Mouse (Mus musculus) hindbrain, embryonic 14.5 days (tissue): Measurements from ENCODE around the gene Aym1. TPM values are rescaled to one million over a fixed set of nuclear protein-coding genes. Genes with fewer than 3 reads are reported as not detected.
"Not testable (repeated sequence)": the region's sequence is repeated elsewhere in the genome, so short reads cannot be mapped to it uniquely, and the experiment has no call there.

Experiments
- ATAC-seq: fragments of 200-750 bp; cut with Nextera tagmentation; 2 replicates; pipeline ENCODE4 v1.8.0; 2017; ENCODE audit warnings: moderate number of reproducible peaks, mild to moderate bottlenecking, moderate TSS enrichment, moderate library complexity; ENCODE audit not compliant: low FRiP score
- DNase-seq: peaks from one replicate; pipeline ENCODE4 v3.0.0-alpha.2; 2015; ENCODE audit warnings: low spot score
- H3K27ac ChIP-seq: fragments of 300-500 bp; sonication (generic); 2 replicates; pipeline ENCODE4 v1.5.1; 2014; ENCODE audit warnings: mild to moderate bottlenecking, moderate library complexity
- H3K27me3 ChIP-seq: fragments of 300-500 bp; sonication (generic); 2 replicates; pipeline ENCODE4 v1.6.1; 2014; ENCODE audit warnings: mild to moderate bottlenecking, low read length, mixed read lengths; ENCODE audit not compliant: control insufficient read depth, insufficient read depth
- H3K36me3 ChIP-seq: fragments of 300-500 bp; sonication (generic); replicated peaks from 2 replicates; pipeline ENCODE4 v1.6.1; 2014; ENCODE audit not compliant: control insufficient read depth, insufficient read depth
- H3K4me1 ChIP-seq: fragments of 300-500 bp; sonication (generic); replicated peaks from 2 replicates; pipeline ENCODE4 v1.6.1; 2014; ENCODE audit warnings: antibody characterized with exemption, low read length, mixed read lengths; ENCODE audit not compliant: control insufficient read depth, insufficient read depth
- H3K4me2 ChIP-seq: fragments of 300-500 bp; sonication (generic); replicated peaks from 2 replicates; pipeline ENCODE4 v1.6.1; 2014; ENCODE audit warnings: mild to moderate bottlenecking, moderate library complexity
- H3K4me3 ChIP-seq: fragments of 300-500 bp; sonication (generic); replicated peaks from 2 replicates; pipeline ENCODE4 v1.5.1; 2014; ENCODE audit warnings: mild to moderate bottlenecking, low read length
- H3K9ac ChIP-seq: fragments of 300-500 bp; sonication (generic); 2 replicates; pipeline ENCODE4 v1.6.1; 2014
- H3K9me3 ChIP-seq: fragments of 300-500 bp; sonication (generic); 2 replicates; pipeline ENCODE4 v1.6.1; 2016; ENCODE audit warnings: low read length; ENCODE audit not compliant: control insufficient read depth
- whole genome bisulfite sequencing: fragments of 180-500 bp; shearing (Covaris S2); extraction: QIAGEN DNeasy Blood & Tissue Kit; methylation state at CpG from one replicate; pipeline ENCODE4 v1.1.7; 2014; 5-methylcytosine and 5-hydroxymethylcytosine counted together
- polyA plus RNA-seq: library from polyadenylated mRNA; unstranded; fragments of >200 nt; fragmentation: Nextera tagmentation; extraction: Ambion mirVana; gene quantifications from 2 replicates; pipeline ENCODE4 v1.2.1, GENCODE M21; 2014

Gene Aym1
- polyA plus RNA-seq, 1 experiment from 2014 or later = not detected

DNA sequence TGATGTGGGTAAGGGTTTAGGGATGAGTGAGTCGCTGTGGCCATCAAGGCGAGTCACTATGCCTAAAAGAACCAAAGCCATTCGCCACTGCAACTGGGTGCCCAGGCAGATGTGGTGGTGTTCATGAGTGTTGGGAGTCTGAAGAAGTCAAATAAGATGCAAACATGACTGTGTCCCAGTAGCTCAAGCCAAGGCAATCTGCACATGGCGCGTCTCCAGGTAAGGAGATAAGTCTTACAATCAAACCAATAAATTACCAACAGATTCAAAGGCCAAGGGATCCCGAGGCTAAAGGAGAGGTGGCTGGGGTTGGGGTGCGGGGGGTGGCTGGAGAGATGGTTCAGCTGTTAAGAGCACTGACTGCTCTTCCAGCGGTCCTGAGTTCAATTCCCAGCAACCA lies 6.1 kb downstream of the Aym1 start:
- H3K27me3 ChIP-seq = 0 out of 2 replicates have a peak, but pooled peaks cover 2% of the 10 kb centered on the region
- WGBS = 95% methylated on average over 8 of the region's 8 CpGs
- H3K9me3 ChIP-seq = no peaks in the 10 kb centered on the region
- no peak overlapping the region for H3K9ac ChIP-seq
- H3K36me3 ChIP-seq = no peaks in the 10 kb centered on the region
- H3K4me2 ChIP-seq = no peak overlapping the region
- H3K4me1 ChIP-seq = 0 out of 2 replicates have a peak, but pooled peaks cover 5% of the 10 kb centered on the region
- DNase-seq = no peak
- no peak for ATAC-seq
- H3K27ac ChIP-seq = no peak overlapping the region
- no peak overlapping the region for H3K4me3 ChIP-seq

DNA sequence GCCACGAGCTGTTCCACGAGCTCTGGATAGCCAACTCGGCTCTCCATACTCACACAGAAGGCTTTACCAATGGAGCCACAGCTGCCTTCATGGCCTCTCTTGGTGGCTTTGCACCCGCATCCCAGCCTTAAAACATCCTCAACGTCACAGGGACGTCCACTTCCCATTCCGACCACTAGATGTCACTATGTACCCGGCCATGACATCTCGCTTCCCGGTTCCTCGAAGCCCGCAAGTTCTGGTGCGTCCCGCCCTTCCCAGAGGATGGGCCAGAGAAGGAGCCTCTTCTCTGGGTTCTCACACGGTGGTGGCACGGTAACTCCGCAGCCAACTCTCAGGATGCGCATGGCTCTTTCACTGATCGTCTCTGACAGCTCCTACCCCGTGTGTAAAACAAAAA lies 8.8 kb downstream of the Aym1 start:
- DNase-seq (peak; percentile 93), ATAC-seq (peak; percentile 65; the same call in 1 of the 2 replicates)
- H3K36me3 ChIP-seq = no peaks in the 10 kb centered on the region
- H3K4me1 ChIP-seq = no peaks in the 10 kb centered on the region
- H3K27ac ChIP-seq = no peak overlapping the region
- H3K9ac ChIP-seq = no peak overlapping the region
- H3K4me3 ChIP-seq = no peak overlapping the region
- no peaks in the 10 kb centered on the region for H3K9me3 ChIP-seq
- WGBS = 3% methylated on average over 20 of the region's 20 CpGs
- H3K4me2 ChIP-seq = no peak overlapping the region
- H3K27me3 ChIP-seq = 0 out of 2 replicates have a peak, but pooled peaks cover 2% of the 10 kb centered on the region

DNA sequence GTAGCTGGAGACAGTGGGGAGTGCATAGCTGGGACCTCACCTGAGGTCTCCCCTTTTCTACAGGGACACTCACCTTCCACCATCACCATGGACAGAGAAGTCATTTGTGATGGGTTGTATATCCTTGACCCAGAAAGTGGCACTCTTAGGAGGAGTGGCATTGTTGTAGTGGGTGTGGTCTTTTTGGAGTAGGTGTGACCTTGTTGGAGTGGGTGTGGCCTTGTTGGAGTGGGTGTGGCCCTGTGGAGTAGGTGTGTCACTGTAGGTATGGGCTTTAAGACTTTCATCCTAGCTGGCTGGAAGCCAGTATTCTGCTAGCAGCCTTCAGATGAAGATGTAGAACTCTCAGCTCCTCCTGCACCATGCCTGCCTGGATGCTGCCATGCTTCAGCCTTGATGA lies 10.6 kb downstream of the Aym1 start:
- not testable (repeated sequence) for H3K27ac ChIP-seq, H3K9ac ChIP-seq, H3K36me3 ChIP-seq, H3K4me2 ChIP-seq, H3K4me1 ChIP-seq, H3K4me3 ChIP-seq, ATAC-seq, DNase-seq, H3K27me3 ChIP-seq, H3K9me3 ChIP-seq

DNA sequence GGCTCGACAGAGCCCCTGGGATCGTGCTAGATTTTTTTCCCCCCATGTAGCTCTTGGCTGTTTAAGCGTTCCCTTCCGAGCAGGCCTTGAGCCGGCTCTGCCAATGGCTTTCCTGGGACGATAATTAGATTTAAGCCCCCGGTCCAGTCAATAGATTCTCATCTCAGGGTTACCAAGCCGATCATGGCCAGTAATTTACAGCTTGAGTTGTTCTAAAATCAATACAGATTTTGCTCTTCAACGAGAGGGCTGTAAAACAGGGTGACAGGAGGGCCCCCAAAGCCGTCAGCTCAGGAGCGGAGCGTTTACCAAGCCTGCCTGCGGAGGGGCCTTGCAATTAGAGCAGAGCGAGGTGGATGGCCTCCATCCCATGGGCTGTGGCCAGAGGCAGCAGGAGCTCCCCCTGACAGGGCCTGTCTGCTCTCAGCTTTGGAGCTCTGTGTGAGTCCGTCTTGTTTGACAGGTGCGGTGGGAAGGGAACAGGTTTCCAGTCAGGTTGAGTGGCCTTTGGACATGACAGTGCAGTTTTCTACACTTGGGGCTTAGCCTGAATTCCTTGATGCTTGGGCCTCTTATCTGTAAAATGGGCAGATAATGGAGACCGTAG lies 12.3 kb downstream of the Aym1 start:
- no peak for ATAC-seq
- no peak for DNase-seq
- no peak overlapping the region for H3K9ac ChIP-seq
- H3K27me3 ChIP-seq = 0 out of 2 replicates have a peak, but pooled peaks cover 2% of the 10 kb centered on the region
- no peaks in the 10 kb centered on the region for H3K9me3 ChIP-seq
- no peaks in the 10 kb centered on the region for H3K36me3 ChIP-seq
- WGBS = 76% methylated on average over 17 of the region's 17 CpGs
- H3K4me3 ChIP-seq = no peak overlapping the region
- no peak overlapping the region for H3K4me2 ChIP-seq
- peaks cover 12% of the 10 kb centered on the region; the same call in 1 of the 2 replicates for H3K4me1 ChIP-seq
- H3K27ac ChIP-seq = no peak overlapping the region

DNA sequence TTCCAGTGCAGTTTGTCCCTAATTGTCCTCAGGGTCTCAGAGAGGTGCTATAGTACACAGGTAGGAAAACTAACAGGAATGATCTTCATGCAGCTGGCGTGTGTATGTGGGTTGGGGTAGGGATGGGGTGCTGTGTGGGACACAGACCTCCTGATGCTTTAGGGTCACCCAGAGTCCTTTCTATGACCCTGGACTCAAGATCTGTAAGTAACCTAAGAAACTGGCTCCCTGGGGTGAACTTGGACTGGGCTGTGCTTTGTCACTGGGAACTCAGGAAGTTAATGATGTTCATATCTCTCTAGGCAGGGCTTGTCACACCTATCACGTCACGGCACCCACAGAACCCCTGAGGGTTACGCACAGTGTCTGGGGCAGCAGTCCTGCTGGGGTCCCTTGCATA lies 15.4 kb downstream of the Aym1 start:
- no peaks in the 10 kb centered on the region for H3K36me3 ChIP-seq
- peak overlapping the region; percentile 71 for H3K27ac ChIP-seq
- no peak overlapping the region for H3K4me3 ChIP-seq
- WGBS = 50% methylated on average over 4 of the region's 4 CpGs
- H3K4me2 ChIP-seq = peak overlapping the region; percentile 54
- no peaks in the 10 kb centered on the region for H3K9me3 ChIP-seq
- H3K9ac ChIP-seq = peak overlapping the region; percentile 53; the same call in 1 of the 2 replicates
- peaks cover 12% of the 10 kb centered on the region; the same call in 1 of the 2 replicates for H3K4me1 ChIP-seq
- DNase-seq (no peak), ATAC-seq (no peak)
- H3K27me3 ChIP-seq = no peaks in the 10 kb centered on the region

DNA sequence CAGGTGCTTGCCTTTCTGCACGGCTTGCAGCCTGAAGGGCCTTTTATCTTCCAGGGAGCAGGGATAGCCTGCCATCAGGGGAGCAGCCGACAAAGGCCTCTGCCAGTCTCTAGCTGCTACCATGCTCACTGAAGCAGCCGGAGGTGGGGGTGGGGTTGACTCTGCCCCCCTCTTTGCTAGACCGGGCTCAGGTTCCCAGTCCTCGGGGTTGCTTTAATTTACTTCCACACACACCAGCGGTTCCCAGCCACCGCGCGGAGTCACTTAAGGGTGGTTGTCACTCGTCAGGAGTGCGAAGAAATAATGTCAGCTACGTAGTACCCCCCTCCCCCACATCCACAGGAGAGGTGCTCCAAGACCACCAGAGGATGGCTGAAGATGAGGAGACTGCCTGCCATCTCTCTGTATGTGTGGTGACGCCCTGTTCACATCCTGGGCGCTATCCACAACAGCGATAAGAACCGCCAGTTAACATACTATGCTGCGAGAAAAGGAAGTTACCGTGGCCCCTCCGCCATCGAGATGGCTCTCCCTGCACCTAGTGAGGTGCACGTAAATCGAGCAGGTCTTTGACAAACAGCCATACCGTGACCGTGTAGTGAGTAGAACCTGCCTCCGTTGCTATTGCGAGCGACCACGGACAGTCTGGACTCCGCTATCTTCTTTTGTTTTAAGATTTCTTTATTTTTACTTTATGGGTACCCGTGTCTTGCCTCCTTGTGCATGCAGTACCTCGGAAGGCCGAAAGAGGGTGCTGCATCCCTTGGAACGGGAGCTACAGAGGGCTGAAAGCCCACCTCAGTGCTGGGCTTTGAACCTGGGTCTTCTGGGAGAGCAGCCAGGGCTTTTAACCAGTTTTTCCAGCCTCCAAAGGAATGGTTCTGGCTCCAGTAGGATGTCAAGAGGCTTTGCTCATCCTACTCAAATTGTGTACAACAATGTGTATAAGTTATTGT lies 16.2 kb downstream of the Aym1 start:
- WGBS = 2% methylated on average over 33 of the region's 33 CpGs
- Histone ChIP-seq H3K4me3 (peak overlapping the region; percentile 25), H3K27ac (peak overlapping the region; percentile 71), H3K36me3 (no peaks in the 10 kb centered on the region), H3K27me3 (no peaks in the 10 kb centered on the region), H3K9ac (peak overlapping the region; percentile 53), H3K4me1 (peaks cover 12% of the 10 kb centered on the region; the same call in 1 of the 2 replicates), H3K4me2 (peak overlapping the region; percentile 54), H3K9me3 (no peaks in the 10 kb centered on the region)
- ATAC-seq (peak; percentile 71), DNase-seq (peak; percentile 88)

DNA sequence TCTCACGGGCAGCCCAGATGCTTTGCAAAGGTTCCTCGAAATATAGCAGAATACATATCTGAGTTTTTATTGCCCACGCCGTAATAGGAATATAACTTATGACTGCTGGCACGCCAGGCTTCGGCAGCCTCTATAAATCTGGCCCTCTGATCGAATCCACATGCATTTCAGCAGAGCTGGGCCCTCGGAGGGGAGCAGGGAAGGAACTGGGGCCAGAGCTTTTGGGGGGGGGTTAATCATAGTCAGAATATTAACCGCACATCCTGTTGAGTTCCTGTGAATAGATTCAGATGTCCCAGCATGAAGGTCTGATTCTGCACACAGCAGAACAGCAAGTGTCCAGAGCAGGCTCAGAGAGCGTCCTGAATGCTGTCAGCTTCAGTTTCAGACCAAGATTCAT lies 17.2 kb downstream of the Aym1 start:
- Histone ChIP-seq H3K27me3 (no peaks in the 10 kb centered on the region), H3K36me3 (no peaks in the 10 kb centered on the region), H3K4me3 (no peak overlapping the region), H3K9ac (no peak overlapping the region), H3K27ac (no peak overlapping the region), H3K4me1 (peaks cover 12% of the 10 kb centered on the region; the same call in 1 of the 2 replicates), H3K9me3 (no peaks in the 10 kb centered on the region), H3K4me2 (no peak overlapping the region)
- DNase-seq (no peak), ATAC-seq (no peak)
- 69% methylated on average over 10 of the region's 10 CpGs for WGBS

DNA sequence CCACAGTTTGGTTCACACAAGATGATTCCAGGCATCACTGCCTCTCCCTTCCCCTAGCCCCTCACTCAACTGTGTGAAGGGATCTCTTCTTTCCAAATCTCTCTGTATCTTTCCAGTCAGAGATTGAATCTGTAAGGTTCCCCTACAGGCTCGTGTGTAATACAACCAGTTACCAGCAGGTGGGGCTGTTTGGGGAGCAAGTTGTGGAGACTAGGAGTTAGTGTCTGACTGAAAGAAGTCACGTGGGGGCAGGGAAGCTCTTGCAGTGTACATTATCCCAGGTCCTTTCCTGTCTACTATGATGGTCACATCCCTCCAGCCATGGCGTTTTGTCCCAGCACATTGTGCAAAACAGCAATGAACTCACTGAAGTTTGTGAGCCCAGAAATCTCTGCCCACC lies 18.7 kb downstream of the Aym1 start:
- H3K27ac ChIP-seq = no peak overlapping the region
- H3K9ac ChIP-seq = no peak overlapping the region
- no peaks in the 10 kb centered on the region for H3K36me3 ChIP-seq
- ATAC-seq (no peak), DNase-seq (peak; percentile 79)
- peaks cover 12% of the 10 kb centered on the region; the same call in 1 of the 2 replicates for H3K4me1 ChIP-seq
- H3K4me2 ChIP-seq = no peak overlapping the region
- no peaks in the 10 kb centered on the region for H3K27me3 ChIP-seq
- H3K9me3 ChIP-seq = no peaks in the 10 kb centered on the region
- no peak overlapping the region for H3K4me3 ChIP-seq
- 31% methylated on average over 3 of the region's 3 CpGs for WGBS

DNA sequence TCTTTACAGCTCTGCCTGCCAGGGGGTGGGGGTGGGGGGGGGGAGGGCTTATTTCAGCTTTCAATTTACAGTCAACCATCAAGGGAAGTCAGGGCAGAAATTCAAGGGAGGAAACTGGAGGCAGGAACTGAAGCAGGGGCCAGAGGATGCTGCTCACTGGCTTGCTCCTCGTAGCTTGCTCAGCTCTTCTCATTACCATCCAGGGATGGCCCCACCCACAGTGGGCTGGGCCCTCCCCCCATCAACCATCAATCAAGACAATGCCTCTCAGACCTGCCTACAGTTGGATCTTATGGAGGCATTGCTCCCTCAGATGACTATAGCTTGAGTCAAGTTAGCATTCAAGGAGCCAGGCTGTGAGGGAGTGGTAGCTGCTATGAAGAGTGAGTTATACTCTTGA lies 19.2 kb downstream of the Aym1 start:
- Histone ChIP-seq H3K4me3 (no peak overlapping the region), H3K27me3 (no peaks in the 10 kb centered on the region), H3K9me3 (no peaks in the 10 kb centered on the region), H3K4me2 (no peak overlapping the region), H3K4me1 (peaks cover 12% of the 10 kb centered on the region; the same call in 1 of the 2 replicates), H3K9ac (no peak overlapping the region), H3K36me3 (no peaks in the 10 kb centered on the region), H3K27ac (no peak overlapping the region)
- ATAC-seq (no peak), DNase-seq (no peak)
- 89% methylated on average over 1 of the region's 1 CpGs for WGBS
